Mouse (Mus musculus): Measurements from ENCODE around the gene R3hdm1. TPM values are rescaled to one million over a fixed set of nuclear protein-coding genes. Genes with fewer than 3 reads are reported as not detected.

R3hdm1 gene
- total RNA-seq (2021), result 100 to 1,000 TPM; 239 to 263 TPM
- long read RNA-seq, experiment 1, full-length matches to known transcripts, result 9 of 46 reads
- long read RNA-seq, experiment 1, partial matches to known transcripts, result 18 of 46 reads
- long read RNA-seq, experiment 1, other reads (novel, unspliced or antisense), result 19 of 46 reads
- long read RNA-seq, experiment 2, full-length matches to known transcripts, result 15 of 53 reads
- long read RNA-seq, experiment 2, partial matches to known transcripts, result 17 of 53 reads
- long read RNA-seq, experiment 2, other reads (novel, unspliced or antisense), result 21 of 53 reads

DNA sequence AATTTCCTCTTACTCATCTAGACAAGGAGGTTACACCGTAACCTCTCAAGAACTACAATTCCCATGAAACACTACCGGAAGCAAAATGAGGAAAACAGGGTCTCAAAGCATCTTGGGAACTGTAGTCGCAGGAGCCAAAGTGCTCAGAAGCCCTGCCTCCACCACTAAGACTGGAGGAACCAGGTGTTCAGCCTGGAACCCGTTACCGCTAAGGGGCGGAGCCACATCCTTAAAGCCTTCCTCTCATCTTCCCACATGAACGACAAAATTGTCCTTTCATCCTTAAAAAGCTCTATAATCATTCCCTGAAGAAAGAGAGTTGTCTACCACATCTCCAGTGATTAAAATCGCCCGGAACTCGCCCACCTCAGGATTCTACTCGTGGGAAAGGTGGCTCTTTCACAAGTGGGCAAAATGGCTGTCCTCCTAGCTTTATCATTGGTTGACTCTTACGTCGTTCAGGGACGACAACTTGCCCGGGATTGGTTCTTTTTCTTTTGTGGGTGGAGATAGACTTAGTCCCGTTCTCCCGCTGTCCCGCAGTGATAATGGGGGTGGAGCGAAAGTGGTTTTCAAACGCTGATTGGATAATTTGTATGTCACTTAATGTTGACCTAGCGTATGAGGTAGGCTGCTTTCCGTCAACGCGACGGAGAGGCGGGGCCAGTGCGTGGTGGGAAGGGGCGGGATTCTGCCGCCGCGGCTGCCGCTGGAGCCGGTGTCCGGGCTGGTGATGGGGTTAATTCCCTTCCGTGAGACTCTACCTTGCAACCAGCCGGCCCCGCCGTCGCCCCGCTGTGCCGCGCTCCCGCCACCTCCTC, at the start of gene R3hdm1, which contains the start of gene Zranb3:
Gene R3hdm1, plus strand, starts transcription at position 661 of the 821 bp plus-strand sequence.
Gene Zranb3, minus strand, starts transcription at position 407 of the 821 bp plus-strand sequence.
- no peak for TF ChIP-seq CTCF (conservative IDR thresholded peaks at IDR 0.05)
- H3K27ac ChIP-seq, result peak within 1 kb of the TSS; percentile 94
- peak; percentile 96 to 99 for DNase-seq (ENCODE audit: low spot score in 2 of 2)
- peak within 1 kb of the TSS; percentile 86 for H3K4me3 ChIP-seq

DNA sequence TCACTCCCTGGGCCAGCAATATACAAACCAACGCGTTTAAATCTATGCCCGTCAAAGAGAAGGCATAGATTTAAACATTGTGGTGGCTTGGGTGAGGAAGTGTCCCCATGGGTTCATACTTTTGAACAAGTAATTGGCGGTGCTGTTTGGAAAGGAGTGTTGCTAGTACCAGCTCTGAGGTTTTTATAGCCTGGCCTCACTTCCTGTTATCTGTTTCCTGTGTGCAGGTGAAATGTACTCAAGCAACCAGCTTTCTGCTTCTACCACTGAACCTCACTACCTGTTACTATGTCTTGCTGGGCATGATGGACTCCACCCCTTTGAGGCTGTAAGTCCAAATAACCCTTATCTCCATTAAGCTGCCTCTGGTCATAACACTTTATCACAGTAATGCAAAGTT, 45.8 kb upstream of the R3hdm1 start:
- DNase-seq (ENCODE audit: low spot score in 2 of 2), result no peak
- Histone ChIP-seq H3K27ac (no peak overlapping the region), H3K4me3 (no peak overlapping the region)
- TF ChIP-seq CTCF (conservative IDR thresholded peaks at IDR 0.05), result no peak

DNA sequence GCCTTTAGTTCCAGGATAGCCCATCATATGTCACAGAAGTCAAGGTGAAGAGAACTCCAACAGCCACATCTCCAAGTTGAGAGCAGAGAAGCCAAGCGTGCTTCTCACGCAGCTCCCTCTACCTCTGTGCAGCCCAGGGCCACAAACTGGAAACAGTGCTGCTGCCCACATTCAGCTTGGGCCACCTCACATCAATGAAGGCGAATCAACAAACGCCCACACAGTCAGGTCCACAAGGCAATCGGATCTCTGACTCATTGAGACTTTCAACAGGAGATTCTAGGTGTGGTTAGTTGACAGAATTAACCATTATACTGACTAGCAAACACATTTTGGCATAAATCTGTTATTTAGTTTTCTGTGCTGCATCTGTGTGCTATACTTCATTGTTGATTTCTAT, 44.5 kb upstream of the R3hdm1 start:
- Histone ChIP-seq H3K27ac (no peak overlapping the region), H3K4me3 (no peak overlapping the region)
- DNase-seq (ENCODE audit: low spot score in 2 of 2), result no peak
- TF ChIP-seq CTCF (conservative IDR thresholded peaks at IDR 0.05), result no peak

DNA sequence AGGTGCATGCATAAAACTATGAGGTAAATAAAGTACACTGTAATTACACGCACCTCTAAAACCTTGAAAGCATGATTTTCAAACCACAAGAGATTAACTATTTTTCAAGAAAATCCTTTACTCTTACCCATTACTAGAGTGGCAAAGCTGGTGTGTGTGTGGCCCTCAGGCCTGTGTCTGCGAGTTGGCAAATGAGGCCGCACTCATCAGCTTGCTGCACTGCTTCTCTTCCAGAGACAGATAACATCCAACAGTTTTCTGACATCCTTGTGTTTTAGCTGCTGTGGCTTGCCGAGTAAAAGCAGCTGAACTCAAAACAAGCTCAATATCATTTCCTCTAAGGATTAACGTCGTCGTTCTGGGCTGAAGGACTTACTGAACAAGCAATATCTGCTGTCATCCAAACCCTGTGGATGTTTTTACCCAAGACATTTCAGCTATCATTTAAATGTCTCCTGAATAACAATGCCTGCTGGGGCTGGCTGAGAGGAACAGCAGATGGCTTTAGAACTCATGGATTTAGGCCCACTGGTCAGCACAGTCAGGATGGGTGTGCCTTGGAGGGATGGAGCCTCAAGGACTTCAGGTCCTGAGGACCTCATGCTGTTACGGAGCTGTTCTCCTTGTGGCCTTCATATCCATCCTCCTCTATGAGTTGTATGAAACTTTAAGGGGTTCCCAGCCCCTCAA, 42.3 kb upstream of the R3hdm1 start:
- Histone ChIP-seq H3K4me3 (no peak overlapping the region), H3K27ac (0 out of 2 replicates have a peak overlapping the region, but pooled peaks have one; percentile 49)
- no peak for DNase-seq (ENCODE audit: low spot score in 2 of 2)
- no peak for TF ChIP-seq CTCF (conservative IDR thresholded peaks at IDR 0.05)

DNA sequence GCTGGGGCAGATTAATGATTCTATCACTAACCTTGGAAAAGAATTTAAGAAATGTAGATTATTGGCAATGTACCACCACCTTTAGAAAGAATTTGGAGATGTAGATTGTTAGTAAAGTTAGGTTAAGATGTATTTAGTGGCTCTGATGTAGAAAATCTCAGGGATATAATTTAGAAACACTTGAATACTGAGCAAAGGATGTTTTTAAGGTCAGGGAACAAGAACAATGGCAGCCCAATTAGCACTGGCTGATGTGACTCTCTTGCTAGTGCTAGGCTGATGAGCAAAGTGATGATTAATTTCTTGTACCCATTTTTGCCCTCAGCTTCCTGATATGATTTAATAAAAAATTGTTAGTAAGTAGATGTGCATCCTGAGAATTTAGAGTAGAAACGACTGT, 41.7 kb upstream of the R3hdm1 start:
- TF ChIP-seq CTCF (conservative IDR thresholded peaks at IDR 0.05), result no peak
- DNase-seq (ENCODE audit: low spot score in 2 of 2), result no peak
- Histone ChIP-seq H3K27ac (no peak overlapping the region), H3K4me3 (no peak overlapping the region)

DNA sequence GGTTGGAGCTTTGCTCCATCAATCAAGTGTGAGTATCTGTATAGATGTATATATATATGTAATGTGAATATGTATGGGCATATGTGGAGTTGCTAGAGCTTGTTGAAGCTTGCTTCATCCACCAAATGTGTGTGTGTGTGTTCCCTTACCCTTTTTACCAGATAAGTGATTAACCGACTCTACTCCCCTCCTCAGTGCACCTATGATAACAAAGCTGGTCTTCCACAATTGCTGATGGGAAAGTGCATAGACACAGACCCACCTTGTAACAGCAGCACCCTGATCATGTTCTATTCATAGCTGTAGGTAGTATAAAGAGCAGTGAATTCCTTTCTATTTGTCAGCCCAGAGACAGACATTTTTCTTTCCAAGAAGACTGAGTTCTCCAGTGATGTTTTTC, 40.9 kb upstream of the R3hdm1 start:
- no peak for DNase-seq (ENCODE audit: low spot score in 2 of 2)
- no peak for TF ChIP-seq CTCF (conservative IDR thresholded peaks at IDR 0.05)
- no peak overlapping the region for H3K4me3 ChIP-seq
- H3K27ac ChIP-seq, result no peak overlapping the region

DNA sequence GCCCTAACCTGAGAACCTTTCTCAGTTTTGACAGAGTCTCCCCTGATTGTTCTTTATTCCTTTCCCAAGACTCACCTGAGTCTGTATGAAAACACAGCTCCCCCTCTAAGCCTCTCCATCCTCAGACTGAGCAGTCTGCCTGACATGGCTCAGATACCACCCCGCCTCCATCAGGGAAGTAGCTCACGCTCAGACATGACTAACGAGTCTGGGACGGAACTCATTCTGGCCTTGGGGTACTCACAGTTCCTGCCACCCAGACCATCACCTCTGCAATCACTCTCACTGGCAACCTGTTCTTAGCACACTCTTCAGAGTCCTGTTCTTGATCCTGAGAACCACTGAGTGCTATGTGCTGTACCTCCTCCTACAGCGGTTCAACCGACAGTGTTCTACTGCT, 38.4 kb upstream of the R3hdm1 start:
- no peak for TF ChIP-seq CTCF (conservative IDR thresholded peaks at IDR 0.05)
- H3K4me3 ChIP-seq, result no peak overlapping the region
- no peak for DNase-seq (ENCODE audit: low spot score in 2 of 2)
- no peak overlapping the region for H3K27ac ChIP-seq

DNA sequence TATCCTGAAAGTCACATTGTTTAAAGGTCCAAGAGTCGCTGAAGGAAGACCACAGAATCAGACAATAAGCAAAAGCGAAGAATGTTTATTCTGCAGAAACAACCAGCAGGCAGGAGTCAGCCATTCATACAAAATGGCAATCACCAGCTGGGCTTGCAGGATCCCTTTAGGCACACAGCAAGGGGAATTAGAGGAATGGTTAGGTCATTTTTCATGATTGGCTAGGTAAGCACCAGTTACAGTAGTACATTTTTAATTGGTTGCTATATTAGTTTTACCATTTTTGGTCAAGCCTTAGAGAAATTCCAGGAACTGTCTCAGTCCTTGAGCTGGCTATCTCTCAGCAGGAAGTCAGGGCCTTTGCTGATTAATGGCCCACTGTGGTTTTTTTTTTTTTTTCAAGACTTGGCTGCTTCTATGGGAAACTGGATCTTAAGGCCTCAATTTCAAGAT, 34.1 kb upstream of the R3hdm1 start:
- no peak for TF ChIP-seq CTCF (conservative IDR thresholded peaks at IDR 0.05)
- H3K27ac ChIP-seq, result no peak overlapping the region
- no peak overlapping the region for H3K4me3 ChIP-seq
- DNase-seq (ENCODE audit: low spot score in 2 of 2), result no peak

DNA sequence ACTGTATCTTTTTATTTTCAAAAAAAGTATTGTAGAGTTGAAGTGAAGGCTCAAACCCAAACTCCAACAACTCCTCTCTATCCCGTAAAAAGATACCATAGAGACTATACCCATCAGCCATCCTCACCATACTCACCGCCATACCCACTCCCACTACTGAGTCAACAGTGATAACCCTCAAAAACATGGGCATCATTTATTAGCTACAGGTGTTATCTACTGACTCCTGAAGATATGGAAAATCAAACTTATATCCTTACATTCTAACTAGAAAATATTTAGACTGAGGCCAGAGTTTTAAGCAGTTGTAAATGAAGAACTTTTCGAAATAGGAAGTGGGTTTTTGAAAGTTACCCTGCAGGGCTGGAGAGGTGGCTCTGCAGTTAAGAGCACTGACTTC, 33.1 kb upstream of the R3hdm1 start:
- no peak for DNase-seq (ENCODE audit: low spot score in 2 of 2)
- no peak for TF ChIP-seq CTCF (conservative IDR thresholded peaks at IDR 0.05)

DNA sequence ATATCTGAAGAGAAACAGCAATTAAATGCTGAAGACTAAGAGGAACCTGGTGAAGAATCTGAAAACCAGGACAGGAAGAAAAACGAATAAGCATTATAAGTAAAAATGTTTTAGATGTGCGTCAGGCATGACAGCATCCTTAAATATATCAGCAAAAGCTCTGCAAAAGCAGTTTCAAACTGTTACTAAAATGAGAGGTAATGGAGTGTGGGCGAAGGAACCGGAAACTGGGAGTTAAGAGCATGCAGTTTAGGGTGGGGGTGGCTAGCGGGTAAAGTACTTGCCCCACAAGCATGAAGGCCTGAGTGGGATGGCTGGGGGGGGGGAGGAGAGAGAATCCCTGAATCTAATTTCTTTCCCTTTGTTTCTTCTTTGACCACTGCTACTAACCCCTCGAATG, 30.1 kb upstream of the R3hdm1 start:
- no peak for TF ChIP-seq CTCF (conservative IDR thresholded peaks at IDR 0.05)
- H3K27ac ChIP-seq, result no peak overlapping the region; the same call in 1 of the 2 replicates
- peak in 1 of 2 experiments; percentile 19 for DNase-seq (ENCODE audit: low spot score in 2 of 2)
- H3K4me3 ChIP-seq, result no peak overlapping the region

More for the DNA sequence above, 33.1 kb upstream of the R3hdm1 start:
- no peak overlapping the region for H3K27ac ChIP-seq
- no peak overlapping the region for H3K4me3 ChIP-seq

DNA sequence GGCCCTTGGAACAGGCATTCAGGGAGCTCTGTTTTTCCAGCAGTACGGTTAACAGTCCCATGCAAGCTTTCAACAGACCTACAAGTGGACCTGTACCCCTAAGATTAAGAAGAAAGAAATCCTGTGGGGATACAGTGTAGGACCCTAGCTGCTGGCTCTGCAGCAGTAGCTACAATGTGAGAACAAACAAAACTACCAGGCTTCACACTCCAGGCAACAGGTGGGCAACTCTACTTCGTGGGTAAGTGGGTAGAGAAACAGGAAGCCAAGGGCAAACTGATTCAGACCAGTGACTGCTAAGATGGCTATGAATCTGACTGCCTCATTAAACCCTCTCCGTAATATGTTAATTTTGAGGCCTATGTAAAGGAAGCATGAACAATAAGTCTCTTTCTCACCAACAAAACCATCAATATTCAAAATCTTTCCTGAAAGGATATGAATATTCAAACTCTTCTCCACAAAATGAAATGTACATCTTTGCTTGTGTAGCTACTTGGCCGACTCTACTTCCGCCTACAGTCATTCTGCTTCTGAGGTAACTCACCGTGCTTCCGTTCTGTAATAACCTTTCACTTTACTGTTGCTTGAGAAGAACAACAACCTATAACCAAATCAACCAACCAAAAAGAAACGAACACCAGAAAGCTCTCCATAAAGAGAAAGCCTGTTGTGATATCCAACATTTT, 26.2 kb upstream of the R3hdm1 start:
- H3K27ac ChIP-seq, result peak overlapping the region; percentile 78
- TF ChIP-seq CTCF (conservative IDR thresholded peaks at IDR 0.05), result no peak
- DNase-seq (ENCODE audit: low spot score in 2 of 2), result no peak
- no peak overlapping the region for H3K4me3 ChIP-seq

DNA sequence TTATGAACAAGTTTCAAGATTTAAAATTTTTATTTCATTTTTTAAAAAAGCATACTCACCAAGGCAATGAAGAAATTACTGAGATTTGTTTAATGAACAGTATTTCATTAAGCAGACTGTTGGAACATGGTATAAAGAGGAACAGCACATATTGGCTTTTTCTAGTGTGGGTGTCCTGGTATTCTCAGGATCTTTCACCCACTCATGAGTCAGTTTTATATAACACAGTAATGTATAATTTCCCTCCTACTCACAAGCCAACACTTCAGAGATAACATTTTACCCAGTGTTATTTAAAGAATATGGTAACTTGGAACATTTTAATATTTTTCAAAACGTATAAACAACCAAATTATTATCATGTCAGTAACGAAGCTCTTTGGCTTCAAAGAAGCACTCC, 25.3 kb upstream of the R3hdm1 start:
- no peak for TF ChIP-seq CTCF (conservative IDR thresholded peaks at IDR 0.05)
- peak overlapping the region; percentile 83 for H3K27ac ChIP-seq
- no peak overlapping the region for H3K4me3 ChIP-seq
- peak in 1 of 2 experiments; percentile 66 for DNase-seq (ENCODE audit: low spot score in 2 of 2)

All from layer of hippocampus, adult 2 months (tissue).